Mouse (Mus musculus) embryonic stem cell, embryonic (primary cell): ENCODE results near the gene Lrrc3c.

Source experiments
- CTCF ChIA-PET, 4 experiments: fragments of 300-600 bp in 2 of 4; fragments of 350-600 bp in 2 of 4; sonication (Branson Sonifier 250); formaldehyde crosslinking; loops; one replicate each; lab custom pipeline; 2022; ENCODE audit warnings: inconsistent platforms in 2 of 4; lab: Charles Lee
- POLR2A ChIA-PET, 4 experiments: fragments of 300-600 bp in 2 of 4; fragments of 350-600 bp in 2 of 4; sonication (Branson Sonifier 250); formaldehyde crosslinking; loops; one replicate each; lab custom pipeline; 2022; ENCODE audit warnings: antibody characterized with exemption in 4 of 4, inconsistent platforms in 1 of 4; lab: Charles Lee

Gene Lrrc3c

GRCm38 (mm10) chr11:98582030-98582388 lies 16.1 kb upstream of the Lrrc3c start:
- POLR2A ChIA-PET, result interaction anchor here in 2 of 4 experiments (0.7 to 1.3 kb wide), 4 partner anchors 15 to 378 kb away, joined by 3 to 4 read pairs (median 3); no protein-coding TSS in a partner anchor

GRCm38 (mm10) chr11:98582551-98583264 lies 15.4 kb upstream of the Lrrc3c start:
- POLR2A ChIA-PET, result interaction anchor here in 3 of 4 experiments (0.6 to 1.3 kb wide), 5 partner anchors 10 to 843 kb away, joined by 3 to 8 read pairs (median 3); no protein-coding TSS in a partner anchor
- CTCF ChIA-PET, result interaction anchor here in 3 of 4 experiments (0.6 to 1.9 kb wide), 10 partner anchors 14 to 450 kb away, joined by 3 to 9 read pairs (median 3); no protein-coding TSS in a partner anchor

More at GRCm38 (mm10) chr11:98582030-98582388, 16.1 kb upstream of the Lrrc3c start:
- CTCF ChIA-PET, result interaction anchor here in 3 of 4 experiments (1.0 to 2.1 kb wide), 5 partner anchors 14 to 185 kb away, joined by 3 to 9 read pairs (median 3); no protein-coding TSS in a partner anchor

- ChIA-PET POLR2A (interaction anchor here in 2 of 4 experiments (0.6 to 1.1 kb wide), 3 partner anchors 9 to 843 kb away, joined by 3 to 8 read pairs (median 3); no protein-coding TSS in a partner anchor), CTCF (interaction anchor here in 2 of 4 experiments (0.6 to 1.9 kb wide), 8 partner anchors 14 to 450 kb away, joined by 3 to 9 read pairs (median 4); no protein-coding TSS in a partner anchor)
Observed at GRCm38 (mm10) chr11:98583265-98583552, 14.9 kb upstream of the Lrrc3c start.

- ChIA-PET POLR2A (interaction anchor here in 2 of 4 experiments (0.6 to 1.1 kb wide), 3 partner anchors 9 to 843 kb away, joined by 3 to 8 read pairs (median 3); no protein-coding TSS in a partner anchor), CTCF (interaction anchor here in 3 of 4 experiments (0.6 to 1.9 kb wide), 12 partner anchors 14 to 396 kb away, joined by 3 to 9 read pairs (median 4); no protein-coding TSS in a partner anchor)
Observed at GRCm38 (mm10) chr11:98583571-98583970, 14.5 kb upstream of the Lrrc3c start.

GRCm38 (mm10) chr11:98584146-98584545 lies 13.9 kb upstream of the Lrrc3c start:
- ChIA-PET POLR2A (interaction anchor here in 1 of 4 experiments (1.1 kb wide), 1 partner anchor 97 kb away, joined by 3 read pairs; no protein-coding TSS in a partner anchor), CTCF (interaction anchor here in 3 of 4 experiments (0.6 to 1.9 kb wide), 11 partner anchors 13 to 397 kb away, joined by 3 to 9 read pairs (median 4); no protein-coding TSS in a partner anchor)

GRCm38 (mm10) chr11:98584629-98585177 lies 13.4 kb upstream of the Lrrc3c start:
- CTCF ChIA-PET, result no interaction called here
- POLR2A ChIA-PET, result no interaction called here

- CTCF ChIA-PET, result interaction anchor here (0.5 to 4.4 kb wide), 23 partner anchors 10 to 433 kb away, joined by 3 to 39 read pairs (median 5); partner anchors contain the start of genes Lrrc3c (in 2 of the 4), Psmd3 (in 1 of the 4) and Stard3 (in 1 of the 4)
- POLR2A ChIA-PET, result interaction anchor here (0.6 to 5.1 kb wide), 46 partner anchors 7 to 804 kb away, joined by 3 to 68 read pairs (median 4); partner anchors contain the start of genes Psmd3 (in 3 of the 4), Erbb2 (in 2 of the 4), Lrrc3c (in 2 of the 4) and Nr1d1 (in 2 of the 4)
Observed at GRCm38 (mm10) chr11:98586087-98586891, 11.8 kb upstream of the Lrrc3c start.

- ChIA-PET CTCF (interaction anchor here (0.5 to 4.4 kb wide), 24 partner anchors 10 to 245 kb away, joined by 3 to 39 read pairs (median 5); partner anchors contain the start of genes Lrrc3c (in 2 of the 4), Psmd3 (in 1 of the 4) and Stard3 (in 1 of the 4)), POLR2A (interaction anchor here (0.6 to 5.1 kb wide), 59 partner anchors 8 to 805 kb away, joined by 3 to 68 read pairs (median 4); partner anchors contain the start of genes Psmd3 (in 3 of the 4), Zpbp2 (in 3 of the 4), Erbb2 (in 2 of the 4) and Lrrc3c (in 2 of the 4))
Observed at GRCm38 (mm10) chr11:98586892-98587563, 11.1 kb upstream of the Lrrc3c start, which contains the start of gene Ormdl3. TSS of gene Ormdl3 (minus strand) at chr11:98587368.

- ChIA-PET CTCF (interaction anchor here (0.6 to 4.4 kb wide), 28 partner anchors 9 to 251 kb away, joined by 3 to 39 read pairs (median 4); partner anchors contain the start of genes Lrrc3c (in 2 of the 4), Erbb2 (in 1 of the 4), Mien1 (in 1 of the 4) and Psmd3 (in 1 of the 4)), POLR2A (interaction anchor here (0.6 to 5.1 kb wide), 66 partner anchors 9 to 1732 kb away, joined by 3 to 68 read pairs (median 4); partner anchors contain the start of genes Psmd3 (in 3 of the 4), Erbb2 (in 2 of the 4), Lrrc3c (in 2 of the 4) and Stard3 (in 2 of the 4))
Observed at GRCm38 (mm10) chr11:98587684-98588546, 10.2 kb upstream of the Lrrc3c start.

GRCm38 (mm10) chr11:98588833-98589281 lies 9.2 kb upstream of the Lrrc3c start:
- ChIA-PET POLR2A (interaction anchor here (0.6 to 5.1 kb wide), 31 partner anchors 8 to 1731 kb away, joined by 3 to 68 read pairs (median 3); partner anchors contain the start of genes Psmd3 (in 3 of the 4), Lrrc3c (in 2 of the 4), Cdk12 (in 1 of the 4) and Eif1 (in 1 of the 4)), CTCF (interaction anchor here (0.6 to 4.4 kb wide), 16 partner anchors 8 to 284 kb away, joined by 3 to 39 read pairs (median 4); partner anchors contain the start of genes Lrrc3c (in 2 of the 4) and Mien1 (in 1 of the 4))

- ChIA-PET POLR2A (interaction anchor here (0.6 to 5.1 kb wide), 16 partner anchors 9 to 796 kb away, joined by 3 to 68 read pairs (median 3); partner anchors contain the start of genes Psmd3 (in 2 of the 4), Lrrc3c (in 1 of the 4), Mien1 (in 1 of the 4) and Thra (in 1 of the 4)), CTCF (interaction anchor here (0.7 to 4.4 kb wide), 8 partner anchors 8 to 283 kb away, joined by 3 to 39 read pairs (median 5); partner anchors contain the start of gene Lrrc3c (in 2 of the 4))
Observed at GRCm38 (mm10) chr11:98589306-98589705, 8.8 kb upstream of the Lrrc3c start.

GRCm38 (mm10) chr11:98590548-98591445 lies 7.3 kb upstream of the Lrrc3c start:
- ChIA-PET CTCF (interaction anchor here in 2 of 4 experiments (0.9 to 4.4 kb wide), 2 partner anchors 8 to 11 kb away, joined by 3 to 25 read pairs; partner anchors contain the start of gene Lrrc3c (in 1 of the 2)), POLR2A (interaction anchor here in 3 of 4 experiments (0.6 to 5.1 kb wide), 4 partner anchors 8 to 11 kb away, joined by 4 to 68 read pairs (median 4); partner anchors contain the start of gene Lrrc3c (in 1 of the 3))

GRCm38 (mm10) chr11:98595021-98595420 lies 3.1 kb upstream of the Lrrc3c start:
- ChIA-PET POLR2A (no interaction called here), CTCF (interaction anchor here in 2 of 4 experiments (0.8 to 1.0 kb wide), 3 partner anchors 26 to 253 kb away, joined by 3 read pairs; no protein-coding TSS in a partner anchor)

GRCm38 (mm10) chr11:98595473-98595872 lies 2.6 kb upstream of the Lrrc3c start:
- ChIA-PET POLR2A (interaction anchor here in 1 of 4 experiments (4.5 kb wide), 1 partner anchor 8 kb away, joined by 49 read pairs; the partner anchor contains the start of gene Ormdl3), CTCF (interaction anchor here in 1 of 4 experiments (0.8 to 0.9 kb wide), 2 partner anchors 39 to 253 kb away, joined by 3 read pairs; no protein-coding TSS in a partner anchor)
